Mouse (Mus musculus) myocyte (in vitro differentiated cells): ENCODE data around the gene Klk14. TPM values are rescaled to one million over a fixed set of nuclear protein-coding genes. Genes with fewer than 3 reads are reported as not detected.

ENCODE experiments used
- H3K27me3 ChIP-seq: one replicate; pipeline ENCODE4 v1.6.1; 2011; ENCODE audit not compliant: control insufficient read depth, insufficient read depth, insufficient read length
- H3K36me3 ChIP-seq: one replicate; pipeline ENCODE4 v1.6.1; 2011; ENCODE audit not compliant: control insufficient read depth, insufficient read depth
- H3K4me2 ChIP-seq: one replicate; pipeline ENCODE4 v1.6.1; 2011; ENCODE audit warnings: low read depth, control low read depth
- H3K4me3 ChIP-seq: one replicate; pipeline ENCODE4 v1.5.1; 2011; ENCODE audit warnings: mild to moderate bottlenecking, control low read depth, moderate library complexity
- H3K79me2 ChIP-seq: one replicate; pipeline ENCODE4 v1.6.1; 2011; ENCODE audit not compliant: control insufficient read depth, insufficient read depth
- H3ac ChIP-seq: one replicate; pipeline ENCODE4 v1.6.1; 2011; ENCODE audit not compliant: control insufficient read depth, insufficient read length
- CEBPB ChIP-seq: IDR thresholded peaks from 2 replicates; pipeline ENCODE4 v1.6.1; 2011; ENCODE audit warnings: mild to moderate bottlenecking, moderate library complexity; ENCODE audit not compliant: poor library complexity, insufficient read depth, severe bottlenecking
- E2F4 ChIP-seq: IDR thresholded peaks from one replicate; pipeline ENCODE4 v1.6.1; 2011; ENCODE audit warnings: mild to moderate bottlenecking, control low read depth, moderate library complexity; ENCODE audit not compliant: insufficient read depth
- MAX ChIP-seq: IDR thresholded peaks from one replicate; pipeline ENCODE4 v1.6.1; 2011; ENCODE audit warnings: low read depth, mild to moderate bottlenecking, control low read depth
- MYOD1 ChIP-seq, 3 experiments: IDR thresholded peaks; one replicate each; pipeline ENCODE4 v1.6.1; 2011; ENCODE audit warnings: control low read depth in 2 of 3, low read depth in 2 of 3, mild to moderate bottlenecking in 2 of 3, moderate library complexity in 1 of 3; ENCODE audit not compliant: insufficient read length in 2 of 3, control insufficient read depth in 1 of 3
- MYOG ChIP-seq, 3 experiments: IDR thresholded peaks; one replicate each; pipeline ENCODE4 v1.6.1; 2011; ENCODE audit warnings: control low read depth in 2 of 3, low read depth in 2 of 3, mild to moderate bottlenecking in 2 of 3; ENCODE audit not compliant: insufficient read length in 2 of 3, control insufficient read depth in 1 of 3, insufficient read depth in 1 of 3
- POLR2A ChIP-seq: IDR thresholded peaks from one replicate; pipeline ENCODE4 v1.6.1; 2011; ENCODE audit warnings: low read depth, mild to moderate bottlenecking, control low read depth, moderate library complexity; ENCODE audit not compliant: insufficient read length
- POLR2AphosphoS2 ChIP-seq: IDR thresholded peaks from one replicate; pipeline ENCODE4 v1.6.1; 2011; ENCODE audit warnings: low read depth, control low read depth; ENCODE audit not compliant: insufficient read length
- REST ChIP-seq: IDR thresholded peaks from one replicate; pipeline ENCODE4 v1.6.1; 2011; ENCODE audit warnings: mild to moderate bottlenecking, control low read depth, moderate library complexity; ENCODE audit not compliant: insufficient read depth, insufficient read length
- SRF ChIP-seq: IDR thresholded peaks from one replicate; pipeline ENCODE4 v1.6.1; 2011; ENCODE audit warnings: low read depth; ENCODE audit not compliant: control insufficient read depth, insufficient read length
- TCF12 ChIP-seq: IDR thresholded peaks from one replicate; pipeline ENCODE4 v1.6.1; 2011; ENCODE audit warnings: mild to moderate bottlenecking, control low read depth; ENCODE audit not compliant: poor library complexity, insufficient read depth, severe bottlenecking
- TCF3 ChIP-seq: IDR thresholded peaks from one replicate; pipeline ENCODE4 v1.6.1; 2011; ENCODE audit warnings: low read depth, control low read depth; ENCODE audit not compliant: insufficient read length
- USF1 ChIP-seq: IDR thresholded peaks from one replicate; pipeline ENCODE4 v1.6.1; 2011; ENCODE audit warnings: low read depth, mild to moderate bottlenecking, control low read depth, moderate library complexity
- polyA plus RNA-seq: library from polyadenylated mRNA; unstranded; fragments of >200 nt; fragmentation: generic; extraction: Trizol; gene quantifications from one replicate; pipeline ENCODE4 v1.2.1, GENCODE M21; 2012; ENCODE audit warnings: missing spikeins

The Klk14 gene
- not detected for polyA plus RNA-seq

DNA sequence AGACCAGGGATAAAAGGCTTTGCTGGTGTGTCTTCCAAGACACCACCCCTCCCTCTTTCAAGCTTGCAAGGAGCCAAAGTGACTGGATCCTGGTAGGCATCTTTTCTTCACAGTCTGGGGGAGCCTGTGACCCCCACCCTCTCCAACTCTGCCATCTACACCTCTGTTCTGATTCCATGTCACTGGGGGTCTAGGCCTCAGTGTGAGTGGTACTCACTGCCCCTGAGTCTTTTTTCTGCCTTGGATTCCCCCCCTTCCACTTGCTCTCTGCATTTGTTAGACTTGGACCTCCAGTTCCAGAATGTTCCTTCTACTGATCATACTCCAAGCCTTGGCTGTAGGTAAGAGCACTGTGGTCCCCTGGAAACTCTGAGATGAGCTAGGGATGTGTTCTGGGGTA lies at the start of gene Klk14:
Gene Klk14, plus strand, starts transcription at position 301 of the 400 bp plus-strand sequence.
- H3K36me3 ChIP-seq: no peaks in the 10 kb centered on the region
- no peak within 1 kb of the TSS for H3ac ChIP-seq
- no peaks in the 10 kb centered on the region for H3K27me3 ChIP-seq
- H3K4me2 ChIP-seq: no peak within 1 kb of the TSS
- no peaks in the 10 kb centered on the region for H3K79me2 ChIP-seq
- TF ChIP-seq E2F4: no peak
- TF ChIP-seq TCF3: no peak
- no peak within 1 kb of the TSS for H3K4me3 ChIP-seq

DNA sequence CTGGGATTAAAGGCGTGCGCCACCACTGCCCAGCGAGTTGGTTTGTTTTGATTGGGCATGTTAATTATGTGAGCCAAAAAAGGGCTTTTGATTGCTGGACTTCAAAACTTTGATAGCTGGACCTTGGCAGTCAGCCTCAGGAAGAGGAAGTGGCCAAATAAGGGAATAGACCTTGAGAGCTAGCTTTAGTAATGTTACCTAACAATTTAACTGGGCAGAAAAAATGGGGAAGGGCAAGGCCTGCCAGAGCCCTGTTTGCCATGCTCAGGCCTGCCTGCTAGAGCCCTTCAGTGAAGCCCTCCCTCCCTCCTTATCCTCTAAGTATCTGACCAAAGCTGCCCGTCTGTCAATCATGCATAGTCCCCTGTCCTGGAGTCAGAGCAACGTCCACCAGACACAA lies 47.6 kb upstream of the Klk14 start:
- Histone ChIP-seq H3ac (no peak overlapping the region), H3K36me3 (no peaks in the 10 kb centered on the region), H3K79me2 (no peaks in the 10 kb centered on the region), H3K27me3 (no peaks in the 10 kb centered on the region), H3K4me3 (no peak overlapping the region), H3K4me2 (no peak overlapping the region)
- no peak for TF ChIP-seq POLR2AphosphoS2
- TF ChIP-seq REST: no peak
- TF ChIP-seq USF1: no peak
- TF ChIP-seq POLR2A: no peak
- TF ChIP-seq SRF: no peak
- no peak for TF ChIP-seq TCF3
- no peak for TF ChIP-seq E2F4
- no peak for TF ChIP-seq CEBPB
- no peak for TF ChIP-seq MYOD1 (IDR thresholded peaks at IDR 0.05; ENCODE audit: control insufficient read depth in 1 of 3, insufficient read length in 2 of 3, low read depth in 2 of 3)

DNA sequence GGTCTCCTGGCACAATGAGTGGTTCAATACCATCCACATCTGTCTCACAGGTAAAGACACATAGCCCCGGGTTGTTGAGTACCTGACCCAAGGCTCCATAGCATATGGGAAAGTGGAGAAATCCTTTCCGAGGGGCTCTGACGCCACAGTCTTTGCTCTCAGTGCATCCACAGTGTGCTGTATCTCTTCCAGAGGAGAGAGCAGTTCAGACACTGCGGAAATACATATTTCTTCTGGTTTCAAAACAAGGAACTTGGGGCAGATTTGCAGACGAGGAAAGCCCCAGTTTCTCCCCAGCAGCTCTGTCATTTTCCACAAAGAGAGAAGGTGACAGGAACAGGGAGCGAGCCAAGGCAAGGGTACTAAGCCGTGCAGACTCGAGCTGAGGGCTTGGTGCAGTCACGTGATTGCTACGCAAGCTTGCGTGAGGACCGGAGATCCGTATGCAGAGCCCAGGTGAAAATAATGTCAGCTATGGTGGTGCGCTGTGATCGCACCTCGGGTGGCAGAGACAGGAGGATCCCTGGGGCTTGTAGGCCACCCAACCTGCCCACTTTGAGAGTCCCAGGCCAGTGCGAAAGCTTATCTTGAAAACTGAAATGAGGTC lies 47.1 kb upstream of the Klk14 start:
- Histone ChIP-seq H3ac (no peak overlapping the region), H3K4me3 (no peak overlapping the region), H3K27me3 (no peaks in the 10 kb centered on the region), H3K79me2 (no peaks in the 10 kb centered on the region), H3K36me3 (no peaks in the 10 kb centered on the region), H3K4me2 (no peak overlapping the region)
- TF ChIP-seq SRF (no peak), REST (no peak), MYOD1 (IDR thresholded peaks at IDR 0.05; ENCODE audit: control insufficient read depth in 1 of 3, insufficient read length in 2 of 3, low read depth in 2 of 3) (no peak), MAX (no peak), CEBPB (no peak), POLR2A (no peak), MYOG (IDR thresholded peaks at IDR 0.05; ENCODE audit: control insufficient read depth in 1 of 3, insufficient read depth in 1 of 3, insufficient read length in 2 of 3, low read depth in 2 of 3) (no peak), USF1 (no peak), TCF12 (no peak), E2F4 (no peak), POLR2AphosphoS2 (no peak)

DNA sequence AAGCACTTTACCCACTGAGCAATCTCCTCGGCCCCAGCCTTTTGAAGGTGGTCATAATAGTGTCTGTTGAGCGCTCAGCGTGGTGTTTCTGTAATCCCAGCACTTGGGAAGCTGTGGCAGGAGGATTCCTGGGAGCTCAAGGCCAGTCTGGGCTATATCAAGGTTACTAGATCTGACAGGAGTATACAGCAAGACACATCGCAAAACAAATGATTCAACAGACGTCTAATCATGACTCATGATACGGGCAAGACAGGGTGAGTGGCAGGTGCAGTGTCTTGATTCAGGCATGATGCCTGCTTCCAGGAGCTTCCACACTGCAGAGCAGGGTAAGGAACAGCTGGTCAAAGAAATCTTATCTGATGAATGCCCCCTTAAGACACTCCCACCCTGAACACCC lies 37.5 kb upstream of the Klk14 start:
- peaks cover 13% of the 10 kb centered on the region for H3K27me3 ChIP-seq
- no peak for TF ChIP-seq USF1
- TF ChIP-seq REST: no peak
- H3K4me3 ChIP-seq: no peak overlapping the region
- H3ac ChIP-seq: no peak overlapping the region
- no peak overlapping the region for H3K4me2 ChIP-seq
- H3K36me3 ChIP-seq: no peaks in the 10 kb centered on the region
- H3K79me2 ChIP-seq: no peaks in the 10 kb centered on the region

DNA sequence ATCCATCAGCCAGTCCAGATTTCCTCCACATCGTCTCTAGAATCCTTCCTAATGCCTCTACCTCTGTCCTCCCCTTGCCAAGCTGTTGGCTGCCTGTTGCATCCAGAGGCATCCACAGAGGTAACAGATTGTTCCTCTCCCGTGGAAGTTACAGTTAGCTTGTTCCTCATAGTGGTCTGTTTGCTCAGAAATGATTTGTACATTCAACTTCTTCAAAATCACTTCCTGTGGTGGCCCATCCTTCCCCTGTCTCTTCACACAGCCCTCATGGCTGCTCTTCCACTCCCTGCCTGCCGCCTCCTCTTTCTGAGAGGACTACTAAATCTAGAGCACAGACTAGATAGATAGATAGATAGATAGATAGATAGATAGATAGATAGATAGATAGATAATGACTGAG lies 35.7 kb upstream of the Klk14 start:
- Histone ChIP-seq H3K79me2 (no peaks in the 10 kb centered on the region), H3K4me2 (no peak overlapping the region), H3K36me3 (no peaks in the 10 kb centered on the region), H3K27me3 (peaks cover 13% of the 10 kb centered on the region), H3ac (no peak overlapping the region), H3K4me3 (no peak overlapping the region)
- TF ChIP-seq USF1 (no peak), REST (no peak), POLR2A (no peak), E2F4 (no peak), MYOD1 (IDR thresholded peaks at IDR 0.05; ENCODE audit: control insufficient read depth in 1 of 3, insufficient read length in 2 of 3, low read depth in 2 of 3) (no peak), SRF (no peak), MYOG (IDR thresholded peaks at IDR 0.05; ENCODE audit: control insufficient read depth in 1 of 3, insufficient read depth in 1 of 3, insufficient read length in 2 of 3, low read depth in 2 of 3) (no peak), TCF3 (no peak), POLR2AphosphoS2 (no peak), MAX (no peak), TCF12 (no peak), CEBPB (no peak)
